Mouse (Mus musculus) heart, postnatal 0 days (tissue): Measurements from ENCODE around the gene Gm5114. TPM values are rescaled to one million over a fixed set of nuclear protein-coding genes. Genes with fewer than 3 reads are reported as not detected.
"Not testable (repeated sequence)": the region's sequence is repeated elsewhere in the genome, so short reads cannot be mapped to it uniquely, and the experiment has no call there.

Source experiments
- ATAC-seq: fragments of 200-750 bp; cut with Nextera tagmentation; 2 replicates; pipeline ENCODE4 v1.8.0; 2017; ENCODE audit warnings: low read depth, moderate number of reproducible peaks, moderate library complexity; ENCODE audit not compliant: insufficient read depth
- DNase-seq: peaks from one replicate; pipeline ENCODE4 v3.0.0-alpha.2; 2016; ENCODE audit warnings: low spot score
- H3K27ac ChIP-seq: fragments of 300-500 bp; sonication (generic); 2 replicates; pipeline ENCODE4 v1.5.1; 2014; ENCODE audit warnings: low read depth, mild to moderate bottlenecking
- H3K27me3 ChIP-seq: fragments of 300-500 bp; sonication (generic); 2 replicates; pipeline ENCODE4 v1.6.1; 2014; ENCODE audit warnings: low read length, mixed read lengths; ENCODE audit not compliant: control insufficient read depth, insufficient read depth
- H3K36me3 ChIP-seq: fragments of 300-500 bp; sonication (generic); replicated peaks from 2 replicates; pipeline ENCODE4 v1.6.1; 2014; ENCODE audit warnings: low read length, mixed read lengths; ENCODE audit not compliant: control insufficient read depth, insufficient read depth
- H3K4me1 ChIP-seq: fragments of 300-500 bp; sonication (generic); 2 replicates; pipeline ENCODE4 v1.6.1; 2014; ENCODE audit warnings: antibody characterized with exemption; ENCODE audit not compliant: control insufficient read depth, insufficient read depth
- H3K4me2 ChIP-seq: fragments of 300-500 bp; sonication (generic); 2 replicates; pipeline ENCODE4 v1.6.1; 2014; ENCODE audit warnings: low read depth, mild to moderate bottlenecking, low read length, moderate library complexity
- H3K4me3 ChIP-seq: fragments of 300-500 bp; sonication (generic); 2 replicates; pipeline ENCODE4 v1.5.1; 2014; ENCODE audit warnings: low read depth, low read length
- H3K9ac ChIP-seq: fragments of 300-500 bp; sonication (generic); replicated peaks from 2 replicates; pipeline ENCODE4 v1.6.1; 2014; ENCODE audit warnings: low read depth, low read length, mixed read lengths
- H3K9me3 ChIP-seq: fragments of 300-500 bp; sonication (generic); replicated peaks from 2 replicates; pipeline ENCODE4 v1.6.1; 2016; ENCODE audit warnings: low read length; ENCODE audit not compliant: control insufficient read depth
- CTCF ChIP-seq: IDR thresholded peaks from 2 replicates; pipeline ENCODE4 v1.5.1; 2016; ENCODE audit warnings: antibody characterized with exemption, control low read depth, low read depth
- EP300 ChIP-seq: IDR thresholded peaks from 2 replicates; pipeline ENCODE4 v1.6.1; 2016; ENCODE audit warnings: antibody characterized with exemption, low read depth
- WGBS: fragments of 180-500 bp; shearing (Covaris S2); extraction: QIAGEN DNeasy Blood & Tissue Kit; methylation state at CpG from one replicate; pipeline ENCODE4 v1.1.7; 2014; 5-methylcytosine and 5-hydroxymethylcytosine counted together
- polyA plus RNA-seq: library from polyadenylated mRNA; unstranded; fragments of >200 nt; fragmentation: Nextera tagmentation; extraction: Ambion mirVana; gene quantifications from 2 replicates; pipeline ENCODE4 v1.2.1, GENCODE M21; 2015
- total RNA-seq: library from RNA; depleted of rRNA; stranded (reverse); fragments of >200 nt; gene quantifications from 2 replicates; pipeline ENCODE4 v1.2.3, GENCODE M21; 2014; ENCODE audit warnings: low replicate concordance; rRNA removed

The Gm5114 gene
- not detected in 2 replicates for total RNA-seq
- not detected in 2 replicates for polyA plus RNA-seq

GRCm38 (mm10) chr7:39413060-39413459 is at the start of gene Gm5114:
Gm5114 (minus strand) TSS chr7:39413160.
- not testable (repeated sequence) for H3K4me3 ChIP-seq, H3K9me3 ChIP-seq, ATAC-seq, H3K27ac ChIP-seq, DNase-seq, H3K36me3 ChIP-seq, H3K27me3 ChIP-seq, H3K4me2 ChIP-seq, H3K4me1 ChIP-seq, H3K9ac ChIP-seq
- WGBS, result 31% methylated on average over 1 of the region's 1 CpGs

DNA sequence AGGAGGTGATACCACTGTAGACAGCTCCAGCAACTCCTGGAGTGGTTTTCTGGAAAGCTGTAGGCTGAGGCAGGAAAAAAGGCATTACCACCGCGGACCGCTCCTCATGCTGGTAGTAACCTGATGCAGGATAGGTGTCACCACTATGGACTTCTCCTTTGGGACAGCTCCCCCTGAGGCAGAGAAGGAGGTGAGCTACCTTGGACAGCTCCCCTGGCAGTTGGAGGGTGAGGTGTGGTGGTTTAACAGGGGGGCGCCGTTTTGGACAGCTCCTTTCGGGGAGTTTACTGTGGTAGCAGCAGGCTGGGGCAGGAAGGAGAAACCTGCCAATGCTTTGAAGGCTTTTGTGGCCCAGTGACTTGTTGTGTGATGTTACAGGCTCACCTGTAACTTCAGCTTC is 42.8 kb upstream of the Gm5114 start:
- Histone ChIP-seq H3K4me2 (no peak overlapping the region), H3K4me3 (no peak overlapping the region), H3K27me3 (no peaks in the 10 kb centered on the region), H3K36me3 (no peaks in the 10 kb centered on the region), H3K4me1 (no peaks in the 10 kb centered on the region), H3K9me3 (no peaks in the 10 kb centered on the region), H3K9ac (no peak overlapping the region), H3K27ac (no peak overlapping the region)
- DNase-seq, result peak; percentile 46
- 21% methylated on average over 6 of the region's 6 CpGs for WGBS
- peak; percentile 44 for TF ChIP-seq CTCF
- TF ChIP-seq EP300, result no peak
- peak; percentile 75; the same call in 1 of the 2 replicates for ATAC-seq

DNA sequence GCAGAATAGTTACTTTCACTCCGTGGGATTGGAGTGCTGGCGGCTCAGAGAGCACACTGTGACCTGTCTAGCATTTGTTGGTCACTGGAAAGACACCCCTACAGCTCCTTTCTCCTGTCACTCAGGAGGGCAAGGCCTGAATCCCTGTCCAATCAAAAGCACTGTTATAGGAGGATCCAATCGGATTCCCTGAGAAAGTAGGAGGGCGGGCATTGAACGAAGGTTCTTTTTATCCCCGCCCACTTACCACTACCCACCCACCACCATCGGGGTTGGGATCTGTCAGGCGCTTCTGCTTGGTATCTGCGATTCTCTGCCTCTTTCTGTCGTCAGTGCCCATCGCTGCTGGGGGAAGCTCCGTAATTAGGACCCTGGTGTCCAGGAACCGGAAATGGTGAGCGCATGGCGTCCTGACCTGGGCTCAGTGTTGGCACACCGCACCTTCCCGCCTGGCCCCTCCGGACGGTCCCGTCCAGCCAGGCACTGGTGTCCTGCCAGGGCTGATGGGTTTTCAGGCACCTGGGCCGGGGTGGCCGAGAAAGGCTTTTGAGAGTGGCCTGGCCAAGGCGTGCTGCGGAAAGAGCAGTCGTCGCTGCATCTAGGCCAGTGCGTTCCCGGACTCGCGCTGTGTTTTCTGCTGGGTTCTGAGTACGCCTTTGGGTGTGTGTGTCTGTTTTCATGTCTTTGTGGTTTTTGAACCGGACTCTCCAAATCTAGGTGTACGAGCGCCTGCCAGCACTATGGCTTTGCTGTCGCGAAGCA is 36.5 kb upstream of the Gm5114 start:
- 2% methylated on average over 36 of the region's 36 CpGs for WGBS
- Histone ChIP-seq H3K4me1 (no peaks in the 10 kb centered on the region), H3K36me3 (no peaks in the 10 kb centered on the region), H3K9ac (peak overlapping the region; percentile 70), H3K9me3 (no peaks in the 10 kb centered on the region), H3K27me3 (no peaks in the 10 kb centered on the region), H3K27ac (peak overlapping the region; percentile 50), H3K4me2 (peak overlapping the region; percentile 78), H3K4me3 (peak overlapping the region; percentile 79)
- DNase-seq, result peak; percentile 97
- TF ChIP-seq EP300, result no peak
- TF ChIP-seq CTCF, result no peak
- peak; percentile 100 for ATAC-seq

- Histone ChIP-seq H3K36me3 (no peaks in the 10 kb centered on the region), H3K4me3 (peak overlapping the region; percentile 79), H3K4me1 (no peaks in the 10 kb centered on the region), H3K4me2 (peak overlapping the region; percentile 78), H3K9ac (no peak overlapping the region), H3K27ac (no peak overlapping the region), H3K9me3 (no peaks in the 10 kb centered on the region), H3K27me3 (no peaks in the 10 kb centered on the region)
- ATAC-seq, result no peak
- WGBS, result 51% methylated on average over 11 of the region's 11 CpGs
- no peak for TF ChIP-seq EP300
- TF ChIP-seq CTCF, result no peak
- DNase-seq, result no peak
Observed at GRCm38 (mm10) chr7:39448626-39449242, 35.8 kb upstream of the Gm5114 start.

DNA sequence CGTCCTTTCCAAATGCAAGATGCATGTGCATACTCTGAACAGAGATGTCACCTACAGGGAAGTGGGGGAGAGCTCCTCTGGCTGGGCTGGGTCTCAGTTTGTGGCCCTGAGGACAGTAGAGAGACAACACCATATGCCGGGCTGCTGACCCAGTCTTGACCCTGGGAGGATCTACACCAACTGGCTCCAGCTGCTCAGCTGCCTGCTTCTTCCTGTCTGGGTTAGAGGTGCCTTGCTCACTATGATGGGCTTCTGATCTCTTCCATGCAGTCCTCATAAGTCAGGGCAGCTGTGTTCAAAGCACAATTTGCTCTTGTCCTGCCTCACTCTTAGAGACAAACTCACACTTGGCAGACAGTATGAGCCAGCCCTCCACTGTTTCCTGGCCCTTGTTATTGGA is 28.3 kb upstream of the Gm5114 start:
- no peak overlapping the region for H3K9ac ChIP-seq
- no peak overlapping the region for H3K4me2 ChIP-seq
- H3K36me3 ChIP-seq, result no peaks in the 10 kb centered on the region
- 42% methylated on average over 2 of the region's 2 CpGs for WGBS
- TF ChIP-seq EP300, result no peak
- no peak for TF ChIP-seq CTCF
- no peak overlapping the region for H3K27ac ChIP-seq
- DNase-seq (no peak), ATAC-seq (no peak)
- no peak overlapping the region for H3K4me3 ChIP-seq
- no peaks in the 10 kb centered on the region for H3K4me1 ChIP-seq
- H3K27me3 ChIP-seq, result no peaks in the 10 kb centered on the region
- no peaks in the 10 kb centered on the region for H3K9me3 ChIP-seq
